Mouse (Mus musculus) heart, postnatal 36 days (tissue): ENCODE data around the gene Pin1. TPM values are rescaled to one million over a fixed set of nuclear protein-coding genes. Genes with fewer than 3 reads are reported as not detected.

Experiments used
- DNase-seq, 2 experiments: peaks; one replicate each; pipeline ENCODE4 v3.0.0; 2021 to 2022
- intact Hi-C: fragments of 180-260 bp; cut with DNase I; formaldehyde crosslinking; loops from one replicate; pipeline ENCODE4 v1.15.1; 2025
- total RNA-seq, 2 experiments: library from RNA; stranded (reverse); gene quantifications; 2 replicates each; pipeline ENCODE4 v1.2.3; 2021

Gene Pin1
- total RNA-seq, 2 experiments from 2014 or later, result 17.5 to 19.0 TPM

DNA sequence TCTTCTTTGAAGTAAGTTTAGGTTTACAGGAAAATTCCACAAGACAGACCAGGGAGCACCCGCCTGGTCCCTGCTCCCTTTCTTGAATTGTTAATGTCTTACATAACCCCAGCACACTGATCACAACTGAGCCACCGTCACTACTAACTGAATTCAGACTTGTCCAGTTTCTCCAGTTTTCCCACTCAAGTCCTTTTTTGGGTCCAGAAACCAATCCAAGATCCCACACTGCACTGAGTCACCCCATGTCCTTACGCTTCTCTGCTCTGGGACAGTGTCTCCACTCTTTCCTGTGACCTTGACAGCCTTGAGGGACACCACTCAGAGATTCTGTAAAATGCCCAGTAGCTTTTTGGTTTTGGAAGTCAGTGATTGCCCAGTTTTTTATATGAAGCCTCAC is 41.0 kb downstream of the Pin1 start:
- intact Hi-C loops, result no loop called here
- no peak for DNase-seq

GRCm38 (mm10) chr9:20694721-20695235 is 42.9 kb downstream of the Pin1 start:
- no peak for DNase-seq
- intact Hi-C loops, result no loop called here

DNA sequence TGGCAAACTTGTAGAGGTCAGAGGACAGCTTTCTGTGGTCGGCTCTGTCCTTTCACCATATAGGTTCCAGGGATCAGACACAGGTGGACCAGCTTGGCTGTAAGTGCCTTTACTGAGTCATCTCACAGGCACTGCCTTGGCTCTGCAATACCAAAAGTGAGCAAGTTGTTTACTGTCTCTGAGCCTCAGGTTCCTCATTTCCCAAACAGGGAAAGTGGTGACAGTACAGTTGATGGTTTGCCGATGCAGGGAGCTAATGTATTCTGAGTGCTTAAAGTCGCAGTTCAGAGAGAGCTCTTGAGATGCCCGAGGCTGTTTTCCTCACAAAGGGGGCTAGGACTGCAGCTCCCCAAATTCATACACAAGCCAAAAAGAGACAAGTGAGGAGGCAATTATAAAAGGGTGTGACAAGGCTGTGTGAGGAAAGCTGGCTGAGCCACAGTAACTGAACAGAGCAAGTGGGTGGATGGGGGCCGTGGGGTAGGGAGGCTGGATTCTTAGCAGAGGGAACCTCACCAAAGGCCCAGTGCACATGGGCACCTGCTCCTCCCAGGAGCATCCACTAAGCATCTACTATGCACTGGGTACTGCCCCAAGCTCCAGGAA is 44.3 kb downstream of the Pin1 start:
- intact Hi-C loops, result no loop called here

DNA sequence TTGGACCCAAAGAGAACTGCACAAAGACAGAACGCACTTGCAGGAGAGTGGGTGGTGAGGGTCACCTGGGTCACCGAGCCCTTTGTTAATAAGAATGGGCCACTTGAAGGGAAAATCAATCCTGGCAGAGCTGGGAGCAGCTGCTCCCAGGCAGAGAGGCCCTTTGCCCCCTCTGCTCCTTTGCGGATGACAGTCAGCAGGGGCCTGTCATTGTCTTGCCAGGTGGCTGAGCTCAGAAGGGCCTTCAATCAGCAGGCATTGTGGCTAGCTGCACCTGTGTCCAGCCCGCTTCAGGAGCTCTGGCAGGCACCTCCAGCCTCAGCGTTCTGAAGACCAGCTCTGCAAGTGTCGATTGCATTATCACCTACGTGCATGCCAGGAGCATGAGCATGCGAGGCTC is 45.6 kb downstream of the Pin1 start:
- DNase-seq, result no peak
- intact Hi-C loops, result no loop called here

More for the DNA sequence above, 44.3 kb downstream of the Pin1 start:
- no peak for DNase-seq

- DNase-seq, result peak in 1 of 2 experiments; percentile 29
- intact Hi-C loops, result no loop called here
Measured at GRCm38 (mm10) chr9:20703832-20704380, 52.0 kb downstream of the Pin1 start.

DNA sequence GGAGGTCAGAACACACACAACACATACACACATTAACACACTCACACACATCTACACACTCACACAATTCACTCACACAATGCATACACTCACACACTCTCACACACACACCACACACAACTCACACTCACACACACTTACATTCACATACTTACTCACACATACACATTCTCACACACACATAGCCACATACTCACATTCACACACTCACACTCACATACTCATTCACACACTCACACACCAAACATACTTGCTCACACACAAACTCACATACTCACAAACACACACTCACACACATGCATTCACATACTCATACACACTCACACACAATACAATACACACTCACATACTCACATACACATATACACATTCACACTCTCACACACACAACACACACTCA is 53.5 kb downstream of the Pin1 start:
- intact Hi-C loops, result no loop called here

GRCm38 (mm10) chr9:20705981-20706380 is 54.1 kb downstream of the Pin1 start:
- DNase-seq, result no peak
- intact Hi-C loops, result no loop called here

More for the DNA sequence above, 53.5 kb downstream of the Pin1 start:
- DNase-seq, result no peak

GRCm38 (mm10) chr9:20710471-20710870 is 58.6 kb downstream of the Pin1 start:
- intact Hi-C loops, result no loop called here
- DNase-seq, result no peak

DNA sequence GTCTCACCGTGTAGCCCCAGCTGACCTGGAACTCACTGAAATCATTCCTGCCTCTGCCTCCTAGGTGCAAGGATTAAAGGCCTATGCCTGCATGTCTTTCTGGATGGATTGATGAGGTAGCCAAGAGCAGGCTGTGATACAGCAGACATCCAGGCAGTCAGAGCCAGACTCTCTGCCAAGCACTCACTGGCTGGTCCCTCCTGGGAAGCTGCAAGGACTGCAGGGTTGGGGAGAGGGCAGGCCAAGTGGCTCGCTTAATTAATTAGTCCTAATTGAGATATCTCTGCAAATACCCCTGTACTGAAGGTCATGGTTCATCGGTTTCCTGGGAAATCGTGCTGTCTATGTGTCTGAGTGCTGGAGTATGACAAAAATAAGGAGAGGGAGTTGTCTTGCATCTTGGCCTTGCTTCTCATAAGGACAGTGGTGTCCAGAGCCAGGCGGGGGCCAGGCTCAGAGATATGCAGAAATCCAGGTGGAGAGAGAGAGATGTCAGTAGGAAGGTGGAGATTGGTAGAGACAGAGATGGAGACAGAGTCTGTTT is 61.1 kb downstream of the Pin1 start:
- DNase-seq, result no peak
- intact Hi-C loops, result no loop called here

GRCm38 (mm10) chr9:20713478-20713987 is 61.6 kb downstream of the Pin1 start:
- intact Hi-C loops, result no loop called here
- DNase-seq, result no peak

DNA sequence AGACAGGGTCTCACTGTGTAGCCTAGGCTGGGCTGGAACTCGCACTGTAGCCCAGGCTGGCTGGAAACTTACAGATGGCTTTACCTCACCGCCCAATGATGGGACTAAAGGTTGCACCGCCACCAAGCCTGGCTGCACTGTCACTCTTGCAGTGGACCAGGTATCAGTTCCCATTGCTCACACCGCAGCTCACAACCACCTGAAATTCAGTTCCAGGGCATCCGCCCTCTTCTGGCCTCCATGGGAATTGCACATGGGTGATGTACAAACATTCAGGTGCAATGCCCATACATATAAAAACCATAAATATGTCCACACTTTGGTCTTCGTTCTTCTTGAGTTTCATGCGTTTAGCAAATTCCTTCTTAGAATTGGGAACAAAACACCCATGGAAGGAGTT is 63.4 kb downstream of the Pin1 start:
- intact Hi-C loops, result no loop called here
- DNase-seq, result no peak

Other genes with a start within 250 kb of the Pin1 start
- 10 to 100 TPM in 1 of 2 experiments, 1 to 10 TPM in 1; 8.2 to 11.0 TPM for gene Zfp26, start 191.9 kb upstream of the Pin1 start, total RNA-seq
- gene Zfp426, start 159.3 kb upstream of the Pin1 start, total RNA-seq, result 10 to 100 TPM in 1 of 2 experiments, 1 to 10 TPM in 1; 9.7 to 10.2 TPM
- 10 to 100 TPM; 24.3 to 27.4 TPM for gene Zfp266, start 130.7 kb upstream of the Pin1 start, total RNA-seq
- 1 to 10 TPM; 5.7 to 7.0 TPM for gene Zfp846, start 70.8 kb upstream of the Pin1 start, total RNA-seq
- gene Ubl5, start 9.2 kb upstream of the Pin1 start, total RNA-seq, result 100 to 1,000 TPM; 219 to 255 TPM
- gene Fbxl12, start 7.3 kb upstream of the Pin1 start, total RNA-seq, result 10 to 100 TPM; 10.1 to 10.2 TPM
- under 1 TPM; 0.19 to 0.31 TPM for gene Olfm2, start 94.3 kb downstream of the Pin1 start, total RNA-seq
- 10 to 100 TPM; 17.2 to 22.0 TPM for gene Col5a3, start 163.0 kb downstream of the Pin1 start, total RNA-seq
- not detected for gene Rdh8, start 166.4 kb downstream of the Pin1 start, total RNA-seq
- 1 to 10 TPM; 4.2 to 4.6 TPM for gene A230050P20Rik, start 216.5 kb downstream of the Pin1 start, total RNA-seq
- 1 to 10 TPM; 3.9 to 4.0 TPM for gene Angptl6, start 227.6 kb downstream of the Pin1 start, total RNA-seq
- 1 to 10 TPM; 5.8 to 8.7 TPM for gene Ppan, start 236.1 kb downstream of the Pin1 start, total RNA-seq
- 100 to 1,000 TPM; 104 to 117 TPM for gene Eif3g, start 246.5 kb downstream of the Pin1 start, total RNA-seq